Mouse (Mus musculus): ENCODE measurements at regions not wholly inside any gene's neighbourhood (a gene's known extent, or its start where the extent isn't known, plus 50 kb on each side); places are given as distances from the start of the nearest gene placed in this dataset.

DNA sequence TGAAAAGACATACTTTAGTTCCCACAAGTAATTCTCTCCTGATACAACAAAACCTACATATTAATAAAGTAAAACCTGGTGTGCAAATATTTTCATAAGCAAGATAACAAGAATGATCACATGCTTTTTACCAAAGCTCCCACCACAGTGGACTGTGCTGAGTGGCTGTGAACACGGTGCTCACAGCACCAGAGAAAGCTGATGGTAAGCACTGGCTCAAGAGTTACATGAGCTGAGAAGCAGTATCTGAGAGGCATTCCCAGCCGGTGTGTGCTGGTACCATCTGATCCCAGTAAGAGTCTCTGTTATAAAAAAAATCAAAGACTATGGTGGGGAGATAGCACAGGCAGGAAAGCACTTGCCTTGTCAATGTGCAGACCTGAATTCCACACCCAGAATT lies 443.5 kb upstream of the Nrp1 start:
- DNase-seq, result no peak

DNA sequence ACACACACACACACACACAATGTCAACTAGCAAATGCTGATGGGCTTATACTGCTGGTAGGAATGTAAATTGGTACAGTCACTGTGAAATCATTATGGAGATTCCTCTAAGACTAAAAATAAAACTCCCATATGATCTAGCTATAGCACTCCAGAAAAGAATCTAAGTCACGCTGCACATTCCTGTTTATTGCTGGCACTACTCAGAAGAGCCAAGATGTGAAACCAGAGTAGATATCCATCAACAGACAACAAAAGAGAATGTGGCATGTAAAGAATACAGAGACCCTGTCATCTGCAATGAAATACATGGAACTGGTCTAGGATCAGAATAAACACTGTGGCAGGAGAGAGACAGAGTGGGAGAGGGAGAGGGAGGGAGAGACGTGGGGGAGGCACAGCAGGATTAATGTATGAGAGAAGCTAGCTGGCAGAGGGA lies 442.8 kb upstream of the Nrp1 start:
- no peak for DNase-seq

DNA sequence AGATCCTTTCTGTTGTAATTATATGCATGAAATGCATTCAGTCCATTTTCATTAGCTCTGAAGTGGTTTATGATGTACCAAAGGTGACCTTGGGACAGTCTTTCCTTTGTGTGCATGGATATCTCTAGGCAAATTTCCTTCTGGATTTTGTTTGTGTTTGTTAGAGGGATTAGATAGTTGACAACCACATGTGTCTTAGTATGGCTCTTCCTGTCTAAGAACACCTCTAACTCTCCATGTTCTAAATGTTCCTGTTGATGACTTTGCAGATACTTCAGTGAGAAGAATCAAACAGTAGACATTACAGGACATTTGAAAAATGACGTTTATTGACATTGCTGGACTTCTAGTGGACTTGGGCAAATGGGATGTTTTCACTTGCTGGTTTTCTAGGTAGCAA lies 436.5 kb upstream of the Nrp1 start:
- no peak for DNase-seq

- DNase-seq, result no peak
These were observed 435.1 kb upstream of the Nrp1 start for GRCm38 (mm10) chr8:127923321-127923720.

DNA sequence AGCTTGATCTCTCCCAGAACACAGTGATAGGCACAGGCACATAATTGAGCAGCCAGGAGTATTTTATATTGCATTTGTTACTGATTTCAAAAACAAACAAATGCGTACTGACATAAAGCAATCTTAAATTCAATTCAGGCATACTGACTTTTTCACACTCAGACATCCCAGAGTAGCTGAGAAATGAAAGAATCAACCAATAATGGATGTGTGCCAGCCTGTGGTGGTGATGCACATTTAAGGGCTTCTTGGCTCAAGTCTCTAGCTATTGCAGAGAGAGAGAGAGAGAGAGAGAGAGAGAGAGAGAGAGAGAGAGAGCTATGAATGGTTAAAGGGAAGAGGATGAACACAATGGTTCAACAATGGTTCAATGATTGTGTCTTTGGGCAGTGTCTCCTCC lies 426.1 kb upstream of the Nrp1 start:
- DNase-seq, result no peak

- no peak for DNase-seq
These were observed 421.5 kb upstream of the Nrp1 start for GRCm38 (mm10) chr8:127936792-127937435.

GRCm38 (mm10) chr8:127939284-127939985 lies 419.0 kb upstream of the Nrp1 start:
- DNase-seq, result no peak

- no peak for DNase-seq
These were observed 418.4 kb upstream of the Nrp1 start for GRCm38 (mm10) chr8:127939986-127940359.

DNA sequence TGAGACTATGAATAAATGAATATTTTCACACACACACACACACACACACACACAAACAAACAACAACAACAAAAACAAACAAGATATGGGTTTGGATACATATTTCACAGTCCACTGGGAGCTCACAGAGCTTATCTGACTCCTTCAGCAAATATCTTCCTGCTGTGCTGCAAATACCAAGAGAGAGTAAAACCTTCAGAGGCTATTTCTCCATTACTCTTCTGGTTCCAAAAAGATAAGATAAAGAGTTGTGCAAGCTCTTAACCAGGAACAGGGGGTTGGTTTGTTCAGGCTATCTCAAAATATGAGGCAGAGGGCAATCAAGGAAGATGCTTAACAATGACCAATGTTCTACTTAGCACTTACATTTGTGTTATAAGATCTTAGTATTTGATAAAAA lies 416.1 kb upstream of the Nrp1 start:
- no peak for DNase-seq

DNA sequence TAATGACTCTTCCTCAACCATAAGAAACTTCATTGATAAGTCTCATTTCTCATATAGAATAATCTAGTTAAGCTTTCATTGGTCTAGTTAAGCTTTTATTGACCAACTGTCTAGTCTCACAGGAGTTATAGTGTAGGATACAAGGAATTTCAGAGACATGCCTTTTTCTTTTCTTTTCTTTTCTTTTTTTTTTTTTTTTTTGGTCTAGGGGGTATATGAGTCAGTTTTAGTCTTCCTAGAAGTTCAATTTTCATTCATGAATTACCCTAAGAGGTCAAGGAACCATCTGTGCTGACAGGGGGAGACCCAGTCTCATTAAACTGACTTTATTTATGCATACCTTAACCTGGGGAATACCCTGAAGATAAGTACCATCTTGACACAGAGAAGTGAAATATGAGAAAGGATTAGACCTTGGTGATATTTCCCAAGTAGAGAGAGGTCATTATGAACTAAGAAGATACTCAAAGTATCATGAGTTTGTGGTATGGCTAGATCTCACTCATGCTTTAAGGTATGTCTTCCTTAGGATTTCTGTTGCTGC lies 413.4 kb upstream of the Nrp1 start:
- no peak for DNase-seq

GRCm38 (mm10) chr8:127957571-127957970 lies 400.8 kb upstream of the Nrp1 start:
- peak; percentile 20 to 36 for DNase-seq

DNA sequence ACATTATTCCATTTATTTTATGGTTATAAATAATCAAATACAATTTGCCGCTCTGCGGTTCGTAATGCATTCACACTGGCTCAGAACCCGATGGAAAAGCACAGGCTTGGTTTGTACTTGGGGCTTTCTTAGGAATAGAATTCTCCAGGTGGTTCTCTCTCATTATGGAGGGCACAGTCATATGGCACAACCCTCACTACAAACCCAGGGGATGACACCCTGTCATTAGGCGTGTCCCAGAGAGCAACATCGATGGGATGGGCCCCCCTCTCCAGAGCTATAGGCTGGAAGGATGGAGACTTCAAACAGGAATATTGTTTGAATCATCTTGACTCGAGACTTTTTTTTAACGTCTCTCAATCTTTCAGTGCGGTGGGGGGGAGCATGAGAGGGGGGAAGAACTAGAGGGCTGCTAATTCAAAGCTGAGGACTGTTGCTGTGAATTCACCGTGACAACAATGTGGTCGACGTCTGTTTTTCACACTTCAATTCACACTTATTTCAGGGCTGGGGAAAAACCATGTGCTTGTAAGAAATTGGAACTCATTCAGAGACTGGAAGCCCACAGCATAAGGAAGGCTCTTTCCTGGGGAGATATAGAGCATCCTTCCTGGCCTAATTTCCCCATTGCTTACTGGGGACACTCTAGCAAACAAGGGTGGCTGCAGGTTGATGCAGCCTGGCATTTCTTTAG lies 399.9 kb upstream of the Nrp1 start:
- DNase-seq, result no peak

- DNase-seq, result no peak
These were observed 395.5 kb upstream of the Nrp1 start for GRCm38 (mm10) chr8:127962862-127963261.

DNA sequence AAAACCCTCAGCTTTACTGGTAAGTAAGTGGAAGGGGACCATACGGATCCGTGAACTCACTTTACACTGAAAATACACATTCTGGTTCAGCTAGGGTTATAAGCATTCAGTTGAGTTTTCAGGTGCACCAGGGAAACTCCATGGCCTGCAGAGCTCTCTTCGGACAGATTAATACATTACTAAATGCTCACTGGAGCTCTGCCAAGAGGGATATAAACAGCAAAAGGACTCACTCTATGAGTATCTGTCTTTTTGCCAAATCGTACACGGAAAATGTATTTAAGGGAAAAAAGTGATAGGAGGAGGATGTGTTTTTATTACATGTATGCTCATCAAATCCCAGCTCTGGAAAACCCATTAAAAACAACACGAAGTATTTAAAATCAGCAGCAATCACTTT lies 394.8 kb upstream of the Nrp1 start:
- peak; percentile 32 to 62 for DNase-seq

- peak in 1 of 2 experiments; percentile 41 for DNase-seq
These were observed 393.6 kb upstream of the Nrp1 start for GRCm38 (mm10) chr8:127964801-127965200.

- no peak for DNase-seq
These were observed 393.1 kb upstream of the Nrp1 start for GRCm38 (mm10) chr8:127965341-127965740.

GRCm38 (mm10) chr8:127968026-127968425 lies 390.4 kb upstream of the Nrp1 start:
- no peak for DNase-seq

DNA sequence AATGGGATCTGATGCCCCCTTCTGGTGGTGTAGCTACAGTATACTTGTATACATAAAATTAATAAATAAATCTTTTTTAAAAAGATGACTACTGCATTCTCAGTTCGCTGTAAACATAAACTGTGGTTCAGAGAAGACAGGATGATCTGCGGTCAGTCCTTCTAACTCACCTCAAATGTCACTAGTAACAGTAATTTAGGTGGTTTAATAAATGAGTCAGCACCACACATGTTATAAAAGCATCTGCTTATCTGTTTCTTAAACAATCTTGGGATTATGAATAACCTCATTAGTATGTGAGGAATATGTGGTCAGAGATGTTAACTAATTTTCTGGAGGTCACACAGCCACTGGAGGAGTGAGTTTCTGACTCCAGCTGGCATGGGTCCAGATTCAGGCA lies 385.2 kb upstream of the Nrp1 start:
- DNase-seq, result no peak

DNA sequence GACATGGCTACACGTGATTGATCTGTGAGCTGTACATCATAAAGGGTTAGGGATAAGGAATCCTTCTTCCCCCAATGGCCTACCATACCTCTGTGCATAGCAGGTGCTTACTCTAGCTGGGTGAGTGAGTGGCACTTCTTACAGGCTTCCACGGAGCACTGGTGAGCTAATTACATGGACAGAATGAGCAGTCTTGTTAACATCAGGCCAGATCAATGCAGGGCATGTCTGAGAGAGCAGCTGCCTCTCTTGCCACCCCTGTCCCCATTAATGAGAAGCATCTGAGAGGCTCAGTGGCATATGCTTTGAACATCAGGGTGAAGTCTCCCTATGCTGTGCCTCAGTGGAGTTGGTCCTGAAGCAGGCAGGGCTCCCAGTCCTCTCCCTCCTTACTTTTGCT lies 380.7 kb upstream of the Nrp1 start:
- no peak for DNase-seq

GRCm38 (mm10) chr8:127979180-127980030 lies 379.0 kb upstream of the Nrp1 start:
- DNase-seq, result no peak

GRCm38 (mm10) chr8:127982165-127982564 lies 376.2 kb upstream of the Nrp1 start:
- no peak for DNase-seq

- DNase-seq, result no peak
These were observed 372.8 kb upstream of the Nrp1 start for GRCm38 (mm10) chr8:127985616-127986015.

- DNase-seq, result no peak
These were observed 369.5 kb upstream of the Nrp1 start for GRCm38 (mm10) chr8:127988887-127989286.

Measured in kidney, postnatal 36 days (tissue).